Mouse (Mus musculus): ENCODE data around the gene Crnkl1. TPM values are rescaled to one million over a fixed set of nuclear protein-coding genes. Genes with fewer than 3 reads are reported as not detected.

The Crnkl1 gene
- 15.1 and 21.0 TPM in 2 replicates for polyA plus RNA-seq (2011; ENCODE audit: insufficient read depth, insufficient read length, low replicate concordance, missing spikeins)

DNA sequence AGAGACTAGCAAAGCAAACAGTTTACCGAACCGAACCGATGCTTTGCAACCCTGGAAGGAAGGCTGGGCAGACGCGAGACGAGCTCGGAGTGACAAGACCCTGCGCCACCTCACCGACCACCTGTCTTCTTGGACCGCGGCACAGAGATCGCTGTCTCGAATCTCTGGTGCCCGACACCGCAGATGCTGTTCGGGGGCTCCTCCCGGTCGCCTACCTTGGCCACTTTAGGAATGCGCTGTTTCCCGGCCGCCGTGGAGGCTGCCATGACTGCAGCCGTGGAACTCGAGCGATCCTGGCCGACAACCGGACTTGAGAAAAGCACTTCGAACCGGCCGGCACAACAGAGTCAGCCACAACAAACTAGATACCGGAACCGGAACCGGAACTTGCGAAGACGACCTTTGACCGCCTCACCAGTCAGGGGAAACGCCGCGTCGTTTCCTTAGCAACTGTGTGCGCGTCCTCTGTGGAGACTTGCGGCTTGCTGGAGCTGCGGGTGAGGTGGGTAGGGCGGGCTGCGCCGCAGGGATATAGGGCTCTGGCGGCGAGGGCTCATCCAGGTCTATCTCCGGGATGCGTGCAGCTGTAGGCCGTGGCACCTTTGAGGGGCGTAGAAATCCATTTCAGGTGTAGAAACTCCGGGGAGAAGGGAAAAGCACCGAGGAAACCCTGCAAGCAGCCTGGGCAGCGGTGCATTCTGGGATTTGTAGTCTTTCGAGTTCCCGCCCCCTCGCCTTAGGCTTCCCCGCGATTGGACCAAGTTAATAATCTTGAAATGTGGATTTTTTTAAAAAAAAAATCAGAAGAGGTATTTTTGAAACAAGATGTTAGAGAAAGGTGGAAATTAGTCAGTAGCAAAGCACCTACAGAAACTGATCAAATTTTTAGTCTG is at the start of gene Crnkl1, which contains the start of gene Cfap61:
TSS of gene Crnkl1 (minus strand) at position 676 of the 893 bp plus-strand sequence.
TSS of gene Cfap61 (plus strand) at position 446 of the 893 bp plus-strand sequence.
- Histone ChIP-seq H3K4me1 (ENCODE audit: control insufficient read depth, insufficient read depth, low read length) (no peaks in the 10 kb centered on the region; the same call in 1 of the 2 replicates), H3K27ac (ENCODE audit: control insufficient read depth, insufficient read depth, low read depth, low read length, poor library complexity) (peak within 1 kb of the TSS; percentile 37), H3K4me3 (replicated peaks; ENCODE audit: control insufficient read depth, low read depth, low read length) (peak within 1 kb of the TSS; percentile 98)
- WGBS = under 1% methylated on average over 61 of the region's 61 CpGs
- TF ChIP-seq POLR2A (IDR thresholded peaks at IDR 0.05; ENCODE audit: borderline replicate concordance, control insufficient read depth, low read depth, low read length) (peak; percentile 49; the same call in 1 of the 2 replicates), CTCF (IDR thresholded peaks at IDR 0.05; ENCODE audit: control insufficient read depth, insufficient read depth, low read length) (no peak)

DNA sequence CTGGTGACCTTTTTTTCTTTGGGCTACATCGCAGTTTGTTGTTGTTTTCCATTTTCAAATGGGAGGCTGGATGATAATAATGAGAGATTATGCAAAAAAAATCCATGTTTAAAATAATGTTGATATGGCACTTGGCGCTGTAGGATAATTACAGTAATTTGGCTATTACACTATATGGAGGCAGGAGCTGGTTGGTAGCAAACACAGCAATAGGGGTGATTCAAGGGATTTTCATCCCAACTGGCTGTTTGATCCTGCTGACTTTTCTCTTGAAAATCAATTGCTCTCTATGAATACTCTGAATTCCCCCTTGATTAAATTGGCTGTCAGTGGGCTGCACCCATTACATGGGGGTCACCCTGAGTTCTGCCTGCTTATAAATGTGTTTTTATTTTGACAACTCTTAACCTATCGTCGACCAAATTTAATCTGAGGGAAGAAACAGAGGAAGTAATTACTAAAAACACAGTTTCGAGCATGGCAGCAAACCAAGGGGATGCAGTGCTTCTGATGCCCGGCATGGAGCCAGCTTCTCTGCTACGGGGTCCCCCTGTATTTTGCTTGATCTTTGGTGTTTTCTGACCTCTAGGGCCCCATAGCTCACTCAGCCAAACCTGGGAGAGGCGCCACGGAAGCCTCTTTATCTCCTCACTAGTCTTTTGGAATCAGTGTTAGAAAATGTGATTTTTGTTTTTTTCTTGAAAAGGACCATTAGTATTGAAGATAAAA is 47.7 kb upstream of the Crnkl1 start:
- no peaks in the 10 kb centered on the region for H3K4me1 ChIP-seq (ENCODE audit: control insufficient read depth, insufficient read depth, low read length)
- no peak for TF ChIP-seq CTCF (IDR thresholded peaks at IDR 0.05; ENCODE audit: control insufficient read depth, insufficient read depth, low read length)
- TF ChIP-seq POLR2A (IDR thresholded peaks at IDR 0.05; ENCODE audit: borderline replicate concordance, control insufficient read depth, low read depth, low read length) = no peak
- H3K27ac ChIP-seq (ENCODE audit: control insufficient read depth, insufficient read depth, low read depth, low read length, poor library complexity) = no peak overlapping the region
- no peak overlapping the region for H3K4me3 ChIP-seq (replicated peaks; ENCODE audit: control insufficient read depth, low read depth, low read length)
- WGBS = 74% methylated on average over 9 of the region's 9 CpGs

DNA sequence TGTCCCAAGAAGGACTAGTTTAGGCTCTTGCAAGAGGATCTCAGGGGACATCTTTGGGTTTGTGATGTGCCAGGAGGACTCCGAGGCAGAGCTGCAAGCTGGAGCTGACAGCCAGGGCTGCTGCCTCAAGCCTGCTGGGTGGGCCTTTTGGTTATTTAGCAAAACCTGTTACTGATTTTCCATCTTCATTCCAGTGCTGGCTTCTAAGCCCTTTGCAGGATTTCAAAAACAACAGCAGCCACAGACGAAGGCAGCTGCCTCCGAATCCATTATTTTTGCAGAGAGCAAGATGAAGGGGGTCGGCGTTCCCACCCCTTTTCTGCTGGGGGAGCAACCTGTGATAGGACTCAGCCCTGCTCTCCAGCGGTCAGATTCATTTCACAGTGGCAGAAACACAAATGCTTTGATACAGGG is 46.9 kb upstream of the Crnkl1 start:
- H3K27ac ChIP-seq (ENCODE audit: control insufficient read depth, insufficient read depth, low read depth, low read length, poor library complexity) = no peak overlapping the region
- H3K4me1 ChIP-seq (ENCODE audit: control insufficient read depth, insufficient read depth, low read length) = no peaks in the 10 kb centered on the region
- H3K4me3 ChIP-seq (replicated peaks; ENCODE audit: control insufficient read depth, low read depth, low read length) = no peak overlapping the region
- WGBS = 85% methylated on average over 6 of the region's 6 CpGs
- TF ChIP-seq CTCF (IDR thresholded peaks at IDR 0.05; ENCODE audit: control insufficient read depth, insufficient read depth, low read length) (no peak), POLR2A (IDR thresholded peaks at IDR 0.05; ENCODE audit: borderline replicate concordance, control insufficient read depth, low read depth, low read length) (no peak)

DNA sequence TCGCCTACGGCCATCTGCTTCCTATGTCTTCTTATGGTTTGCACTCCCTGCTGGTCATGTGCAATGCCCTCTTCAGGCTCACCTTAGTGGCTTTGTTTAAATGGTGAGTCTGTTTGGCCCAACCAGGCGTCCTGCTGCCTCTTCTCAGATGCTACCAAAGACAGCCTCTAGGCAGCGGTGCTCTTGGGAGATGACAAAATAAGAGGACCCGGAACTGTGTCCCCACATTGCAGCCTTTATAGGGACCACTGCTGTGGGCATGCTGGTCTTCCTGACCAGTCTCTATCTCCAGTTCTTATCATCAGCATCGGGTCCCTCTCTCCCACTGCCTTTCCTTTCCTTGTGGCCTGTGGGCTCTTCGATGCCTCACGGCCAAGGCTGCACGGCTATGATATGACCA is 46.1 kb upstream of the Crnkl1 start:
- Histone ChIP-seq H3K27ac (ENCODE audit: control insufficient read depth, insufficient read depth, low read depth, low read length, poor library complexity) (no peak overlapping the region), H3K4me1 (ENCODE audit: control insufficient read depth, insufficient read depth, low read length) (no peaks in the 10 kb centered on the region), H3K4me3 (replicated peaks; ENCODE audit: control insufficient read depth, low read depth, low read length) (no peak overlapping the region)
- WGBS = 82% methylated on average over 9 of the region's 9 CpGs
- no peak for TF ChIP-seq CTCF (IDR thresholded peaks at IDR 0.05; ENCODE audit: control insufficient read depth, insufficient read depth, low read length)
- no peak for TF ChIP-seq POLR2A (IDR thresholded peaks at IDR 0.05; ENCODE audit: borderline replicate concordance, control insufficient read depth, low read depth, low read length)

DNA sequence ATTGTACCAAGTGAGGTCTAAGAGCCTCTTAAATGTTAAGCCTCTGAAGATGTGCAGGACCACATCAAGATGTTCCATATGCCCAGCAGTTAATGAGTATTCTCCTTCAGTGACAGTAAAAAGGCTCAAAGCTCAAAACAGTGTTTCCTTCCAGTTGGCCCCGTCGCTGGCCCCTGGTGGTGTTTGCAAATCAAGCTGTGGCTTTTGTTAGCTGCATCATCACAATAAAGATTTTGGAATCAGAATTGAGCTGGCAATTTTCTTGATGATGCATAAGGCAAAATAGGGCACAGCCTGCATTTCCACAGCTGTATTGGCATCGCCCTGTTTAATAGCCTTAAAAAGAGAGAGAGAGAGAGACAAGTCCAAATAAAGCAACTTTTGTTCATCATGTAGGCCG is 44.8 kb upstream of the Crnkl1 start:
- Histone ChIP-seq H3K4me1 (ENCODE audit: control insufficient read depth, insufficient read depth, low read length) (no peaks in the 10 kb centered on the region), H3K4me3 (replicated peaks; ENCODE audit: control insufficient read depth, low read depth, low read length) (no peak overlapping the region), H3K27ac (ENCODE audit: control insufficient read depth, insufficient read depth, low read depth, low read length, poor library complexity) (no peak overlapping the region)
- TF ChIP-seq POLR2A (IDR thresholded peaks at IDR 0.05; ENCODE audit: borderline replicate concordance, control insufficient read depth, low read depth, low read length) (no peak), CTCF (IDR thresholded peaks at IDR 0.05; ENCODE audit: control insufficient read depth, insufficient read depth, low read length) (no peak)
- WGBS = 78% methylated on average over 4 of the region's 4 CpGs

DNA sequence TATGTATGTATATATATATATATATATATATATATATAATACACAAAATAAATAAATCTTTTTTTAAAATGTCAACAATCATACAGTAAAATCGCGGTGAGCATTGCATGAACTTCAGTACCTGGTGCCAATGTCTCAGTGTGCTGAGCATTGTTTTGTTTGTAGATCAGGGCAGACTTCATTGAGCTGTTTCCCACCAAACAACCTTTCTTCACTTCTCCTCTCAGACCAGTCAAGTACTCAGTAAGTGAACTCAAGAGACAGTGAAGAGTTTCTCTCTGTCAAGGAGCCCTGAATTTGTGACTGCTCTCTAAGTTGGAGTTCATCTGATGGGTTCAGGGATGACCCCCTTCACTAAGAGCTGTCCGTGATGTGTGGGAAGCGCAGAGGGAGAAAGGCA is 37.8 kb upstream of the Crnkl1 start:
- Histone ChIP-seq H3K4me1 (ENCODE audit: control insufficient read depth, insufficient read depth, low read length) (no peaks in the 10 kb centered on the region), H3K4me3 (replicated peaks; ENCODE audit: control insufficient read depth, low read depth, low read length) (no peak overlapping the region), H3K27ac (ENCODE audit: control insufficient read depth, insufficient read depth, low read depth, low read length, poor library complexity) (no peak overlapping the region)
- TF ChIP-seq CTCF (IDR thresholded peaks at IDR 0.05; ENCODE audit: control insufficient read depth, insufficient read depth, low read length) (no peak), POLR2A (IDR thresholded peaks at IDR 0.05; ENCODE audit: borderline replicate concordance, control insufficient read depth, low read depth, low read length) (no peak)
- 76% methylated on average over 4 of the region's 4 CpGs for WGBS

DNA sequence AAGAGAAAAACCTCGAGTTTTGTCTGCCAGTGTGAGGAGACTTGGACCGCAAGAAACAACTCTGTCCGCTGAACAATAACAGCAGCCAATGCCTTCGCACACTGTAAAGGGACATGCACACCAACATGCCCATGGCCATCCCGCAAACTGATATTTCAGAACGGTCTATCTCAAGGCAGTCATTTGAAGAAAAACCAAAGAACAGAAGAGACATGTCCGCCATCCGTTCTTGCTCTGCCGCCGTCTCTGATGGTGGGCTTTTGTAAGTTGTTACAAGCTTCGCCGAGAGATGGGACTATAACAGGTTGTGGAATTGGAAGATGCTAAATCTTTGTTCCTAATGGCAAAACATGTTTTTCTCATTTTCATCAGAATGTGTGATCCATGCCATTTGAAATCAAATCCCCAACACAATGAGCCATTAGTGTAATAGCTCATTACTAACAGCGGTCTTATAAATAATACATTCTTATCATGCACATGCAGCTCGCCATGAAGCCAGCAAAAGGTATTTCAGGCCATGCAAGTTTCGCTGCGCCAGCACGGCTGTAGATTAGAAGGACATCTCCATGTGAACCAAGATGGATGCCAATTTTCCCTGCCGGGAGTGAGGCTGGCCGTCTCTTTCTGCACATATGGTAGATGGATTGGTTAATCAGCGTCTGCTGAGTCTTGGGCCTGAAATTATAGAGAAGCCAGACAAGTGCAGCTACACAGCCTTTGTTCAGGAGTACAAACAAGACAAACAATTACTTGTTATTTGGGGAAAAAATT is 36.6 kb upstream of the Crnkl1 start:
- WGBS = 90% methylated on average over 20 of the region's 20 CpGs
- Histone ChIP-seq H3K4me1 (ENCODE audit: control insufficient read depth, insufficient read depth, low read length) (no peaks in the 10 kb centered on the region), H3K27ac (ENCODE audit: control insufficient read depth, insufficient read depth, low read depth, low read length, poor library complexity) (no peak overlapping the region), H3K4me3 (replicated peaks; ENCODE audit: control insufficient read depth, low read depth, low read length) (no peak overlapping the region)
- no peak for TF ChIP-seq POLR2A (IDR thresholded peaks at IDR 0.05; ENCODE audit: borderline replicate concordance, control insufficient read depth, low read depth, low read length)
- no peak for TF ChIP-seq CTCF (IDR thresholded peaks at IDR 0.05; ENCODE audit: control insufficient read depth, insufficient read depth, low read length)
